Mouse (Mus musculus): Measurements from ENCODE around the gene Ldlrad3.

The Ldlrad3 gene

DNA sequence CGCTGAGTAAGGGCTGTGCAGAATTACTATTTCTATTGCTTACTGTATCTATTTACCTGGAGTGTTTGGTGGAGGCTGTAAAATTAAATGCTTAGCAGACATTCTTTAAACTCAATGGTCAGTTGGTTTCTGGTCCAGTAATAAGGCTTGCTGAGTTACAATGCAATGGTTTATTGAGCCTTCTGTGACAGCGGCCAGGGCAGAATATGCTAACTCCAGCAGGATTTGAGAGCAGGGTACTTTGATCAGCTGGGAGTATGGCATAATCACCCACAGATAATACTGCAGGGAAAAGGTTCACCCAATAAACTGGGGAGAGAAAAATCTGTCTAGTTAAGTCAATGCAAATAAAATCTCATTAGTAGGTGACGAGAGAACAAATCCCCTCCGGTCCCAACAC is 220.2 kb downstream of the Ldlrad3 start:
- no peak for DNase-seq (ENCODE audit: low spot score in 2 of 2)

DNA sequence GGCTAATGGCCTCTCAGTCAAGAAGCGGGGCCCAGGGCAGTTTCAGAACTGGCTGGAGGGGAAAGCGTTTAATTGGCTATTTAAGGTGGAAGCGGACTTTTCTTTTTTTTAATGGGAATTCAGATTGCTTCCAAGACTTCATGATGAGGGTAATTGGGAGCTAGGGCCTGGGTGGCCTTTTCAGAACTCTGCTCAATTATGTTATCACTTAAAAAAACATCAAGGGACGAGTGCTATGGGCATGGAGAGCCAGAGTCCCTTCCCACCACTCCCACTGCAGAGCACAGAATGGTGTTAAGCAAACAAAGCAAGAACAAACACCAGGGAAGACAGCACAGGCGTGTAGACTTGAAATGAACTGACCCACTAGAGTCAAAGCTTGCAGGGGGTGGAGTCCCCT is 220.7 kb downstream of the Ldlrad3 start:
- no peak for DNase-seq (ENCODE audit: low spot score in 2 of 2)

DNA sequence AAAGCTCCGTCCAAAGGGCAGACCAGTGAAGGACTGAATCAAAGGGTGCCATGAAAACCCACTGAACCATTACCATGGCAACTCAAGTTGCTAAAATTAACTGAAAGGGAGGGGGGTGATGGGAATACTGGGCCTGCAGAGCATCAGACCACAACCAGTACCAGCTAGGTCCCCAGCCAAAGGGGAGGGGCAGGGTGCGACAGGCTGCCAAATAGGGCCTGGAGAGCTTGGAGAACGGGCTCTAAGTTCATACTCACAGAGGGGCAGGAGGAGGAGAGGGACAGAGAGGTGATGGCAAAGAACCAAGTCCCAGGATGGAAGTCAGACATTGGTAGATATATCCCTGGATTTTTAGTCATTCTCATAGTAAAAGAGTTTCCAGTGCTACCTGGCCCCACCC is 222.8 kb downstream of the Ldlrad3 start:
- DNase-seq (ENCODE audit: low spot score in 2 of 2): no peak

DNA sequence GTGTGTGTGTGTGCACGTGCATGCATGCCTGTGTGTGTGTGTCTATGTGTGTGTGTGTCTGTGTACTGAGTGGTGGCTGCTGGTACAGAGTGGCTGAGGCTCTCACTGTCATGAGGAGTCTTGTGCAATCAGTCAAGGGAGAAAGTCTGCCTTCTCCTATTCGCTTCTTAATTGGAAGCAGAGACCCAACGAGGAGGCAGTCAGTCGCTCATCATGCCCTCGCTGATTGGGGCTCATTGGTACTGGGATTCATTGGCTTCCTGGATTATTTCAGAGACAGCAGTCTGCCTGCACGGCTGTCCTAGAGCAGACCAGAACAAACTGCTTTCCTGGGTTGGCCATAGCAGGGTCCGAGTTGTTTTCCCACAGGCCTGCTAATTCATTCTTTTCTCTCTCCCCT is 223.8 kb downstream of the Ldlrad3 start:
- DNase-seq (ENCODE audit: low spot score in 2 of 2): no peak

DNA sequence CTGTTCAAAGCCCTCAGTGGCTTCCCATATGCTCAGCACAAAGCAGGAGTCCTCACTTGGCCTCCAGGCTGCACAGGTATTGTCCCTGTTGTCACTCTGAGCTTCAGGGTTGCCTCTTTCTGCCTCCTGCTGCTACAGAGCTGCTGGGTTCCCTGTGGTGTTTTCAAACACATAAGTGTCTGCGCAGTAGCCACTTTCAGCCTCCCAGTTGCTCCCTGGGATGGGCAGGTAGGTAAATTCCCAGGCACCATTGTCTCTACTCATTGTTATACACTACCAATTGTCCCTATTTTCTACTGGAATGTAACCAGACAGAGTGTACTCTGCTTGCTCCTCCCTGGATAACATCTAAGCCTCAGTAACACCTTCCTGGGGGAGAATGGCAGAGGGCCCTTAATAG is 224.8 kb downstream of the Ldlrad3 start:
- no peak for DNase-seq (ENCODE audit: low spot score in 2 of 2)

DNA sequence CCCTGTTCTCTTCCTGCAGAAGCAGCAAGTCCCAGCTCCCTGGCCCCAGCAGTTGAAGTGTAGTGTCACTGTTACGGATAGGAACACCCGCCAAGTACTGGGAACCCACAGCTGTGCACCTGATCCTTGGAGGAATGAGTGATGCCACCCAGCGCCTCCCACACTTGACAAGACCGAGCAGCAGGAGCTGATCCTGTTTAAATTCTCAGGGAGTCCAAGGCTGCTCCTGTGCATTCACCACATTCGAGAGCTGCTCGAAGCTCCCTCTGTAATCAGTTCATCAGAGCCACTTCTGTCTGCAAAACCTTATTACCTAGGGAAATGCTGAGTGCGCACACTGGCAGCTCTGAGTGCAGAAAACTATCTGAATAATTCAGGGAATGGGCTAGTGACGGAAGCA is 225.5 kb downstream of the Ldlrad3 start:
- DNase-seq (ENCODE audit: low spot score in 2 of 2): no peak

DNA sequence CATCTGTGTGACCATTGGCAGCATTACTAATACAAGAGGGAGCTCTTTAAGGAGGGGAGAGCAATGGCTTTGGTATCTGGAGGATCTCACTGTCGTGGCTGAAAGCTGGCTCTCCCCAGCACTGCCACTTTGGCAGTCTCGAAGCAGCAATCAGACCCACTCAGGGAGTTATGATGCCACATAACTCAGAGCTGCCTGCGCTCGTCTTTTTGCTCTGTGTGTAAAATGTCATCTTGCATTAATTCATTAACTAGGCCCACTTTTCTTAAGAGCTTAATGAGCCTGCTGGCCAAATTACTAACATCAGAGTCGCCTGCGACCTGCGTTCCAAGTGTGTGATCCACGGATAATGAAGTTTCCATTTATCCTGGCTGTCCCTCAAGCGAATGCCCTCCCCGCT is 230.1 kb downstream of the Ldlrad3 start:
- no peak for DNase-seq (ENCODE audit: low spot score in 2 of 2)

DNA sequence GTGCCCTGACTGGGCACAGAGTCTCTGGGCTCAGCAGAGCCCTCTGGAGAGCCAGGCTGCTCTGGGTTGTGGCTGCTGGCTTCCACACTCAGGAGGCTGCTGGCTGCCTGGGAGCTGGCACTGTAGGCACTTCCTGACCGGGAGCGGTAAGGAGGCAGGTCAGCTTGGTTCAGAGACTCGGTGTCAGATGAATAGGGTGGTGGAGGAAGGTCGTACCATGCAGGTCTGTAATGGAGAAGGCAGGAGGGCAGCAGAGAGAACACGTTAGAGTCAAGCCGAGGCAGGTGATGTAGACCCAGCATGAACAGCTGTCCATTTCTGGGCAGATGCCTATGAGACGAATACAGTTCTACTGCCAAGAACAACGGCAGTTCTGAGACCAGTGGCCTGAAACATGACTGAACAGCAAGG is 233.2 kb downstream of the Ldlrad3 start:
- DNase-seq (ENCODE audit: low spot score in 2 of 2): no peak

DNA sequence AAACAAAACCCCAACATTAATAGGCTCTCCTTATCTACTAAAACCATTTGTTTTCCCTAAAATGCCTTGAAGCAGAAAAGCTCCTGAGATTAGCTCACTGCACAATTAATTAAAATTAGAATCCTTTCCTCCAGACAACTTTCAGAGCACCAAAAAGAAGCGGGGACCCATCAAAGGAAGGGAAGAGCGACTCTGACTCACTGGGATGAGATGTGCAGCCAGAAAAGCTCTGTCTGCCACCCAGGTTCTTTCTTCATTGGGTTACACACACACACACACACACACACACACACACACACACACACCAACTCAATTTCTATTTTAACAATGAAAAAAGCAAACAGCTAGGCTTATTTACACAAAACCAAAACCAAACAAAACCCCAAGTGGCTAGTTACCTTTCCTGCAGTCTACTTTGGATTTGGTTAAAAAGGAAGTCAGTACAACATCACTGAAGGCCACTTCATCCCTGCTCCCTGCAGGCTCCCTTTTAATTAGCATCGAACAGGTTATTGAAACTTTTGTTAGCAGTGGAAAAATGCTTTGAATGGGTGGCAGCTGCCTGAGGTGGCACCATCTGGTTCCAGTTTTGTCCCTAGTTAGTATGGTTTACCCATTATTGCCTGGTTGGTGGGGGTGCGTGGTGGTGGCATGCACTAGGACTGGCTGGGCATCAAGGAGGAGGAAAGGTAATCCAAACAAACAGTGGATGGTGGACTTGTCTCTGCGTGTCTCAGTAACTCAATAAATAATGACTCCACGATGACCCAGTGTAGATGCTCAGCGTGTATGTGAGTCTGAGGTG is 235.3 kb downstream of the Ldlrad3 start:
- no peak for DNase-seq (ENCODE audit: low spot score in 2 of 2)

DNA sequence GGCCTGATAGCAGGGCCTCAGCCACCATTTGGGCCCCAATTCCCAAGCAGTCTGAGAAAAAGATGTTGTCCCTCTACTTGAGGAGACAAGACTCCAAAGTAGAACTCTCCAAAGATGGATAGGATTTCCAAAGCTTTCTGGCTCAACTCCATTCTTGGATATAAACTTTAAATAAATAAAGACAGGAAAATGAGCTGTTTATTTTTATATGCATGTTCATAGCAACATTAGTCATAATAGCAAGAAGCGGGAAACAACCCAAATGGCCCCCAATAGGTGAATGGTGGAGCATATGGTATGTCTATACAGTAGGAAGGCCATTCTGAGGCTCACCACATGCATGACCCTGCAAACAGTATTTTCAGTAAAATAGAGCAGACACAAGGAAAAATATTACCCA is 251.2 kb downstream of the Ldlrad3 start:
- DNase-seq (ENCODE audit: low spot score in 2 of 2): no peak

DNA sequence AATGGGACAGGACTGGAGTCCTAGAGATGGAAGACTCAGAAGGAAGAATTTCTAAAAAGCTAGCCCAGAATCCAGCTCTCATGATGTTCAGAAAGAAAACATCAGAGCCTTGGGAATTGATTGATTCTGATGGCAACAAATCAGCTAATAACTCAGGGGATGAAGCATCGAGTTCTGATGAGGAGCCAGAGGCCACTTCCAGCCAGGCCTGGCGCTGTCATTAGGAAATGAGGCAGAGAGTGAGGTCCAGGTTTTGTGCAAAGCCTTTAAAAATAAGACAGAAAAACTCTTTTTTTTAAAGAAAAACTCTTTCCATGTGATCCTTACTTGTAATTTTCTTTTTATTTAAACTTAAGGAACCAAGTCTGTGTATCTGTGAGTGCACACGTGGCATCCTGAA is 252.9 kb downstream of the Ldlrad3 start:
- no peak for DNase-seq (ENCODE audit: low spot score in 2 of 2)

DNA sequence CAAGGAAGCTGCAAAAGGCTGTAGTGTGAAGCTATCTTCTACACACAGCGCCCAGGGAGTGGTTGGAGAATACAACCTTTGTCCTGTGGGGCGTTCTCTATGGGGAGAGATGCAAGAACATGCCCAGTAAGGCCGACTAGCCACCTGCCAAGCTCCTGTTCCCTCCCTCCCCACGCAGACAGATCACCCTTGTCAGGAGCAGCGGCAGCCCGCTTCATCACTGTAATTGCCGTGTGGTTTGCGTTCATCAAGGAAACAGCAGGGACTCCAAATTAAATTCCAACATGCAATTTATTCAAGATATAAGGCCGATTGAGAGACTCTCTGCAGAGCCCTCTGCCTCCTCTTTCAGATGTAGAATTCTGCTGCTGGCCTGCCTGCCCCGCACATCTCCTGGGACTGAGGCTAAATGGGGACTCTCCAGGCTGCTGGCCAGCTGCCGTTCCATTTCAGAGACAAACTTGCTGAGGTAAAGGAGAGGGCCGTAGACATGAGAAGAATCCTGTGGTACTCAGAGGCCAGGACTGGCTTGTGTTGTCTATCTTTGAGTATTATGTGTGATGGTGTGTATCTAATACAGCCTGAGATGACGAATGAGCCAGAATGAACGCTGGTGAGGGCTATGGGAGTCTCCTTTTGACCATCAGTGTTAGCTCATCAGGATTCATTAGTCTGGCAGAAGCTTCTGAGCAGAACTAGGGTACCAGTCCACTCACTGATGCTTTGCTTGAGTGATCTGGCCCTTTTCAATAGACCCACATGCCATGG is 253.8 kb downstream of the Ldlrad3 start:
- DNase-seq (ENCODE audit: low spot score in 2 of 2): peak in 1 of 2 experiments; percentile 4

DNA sequence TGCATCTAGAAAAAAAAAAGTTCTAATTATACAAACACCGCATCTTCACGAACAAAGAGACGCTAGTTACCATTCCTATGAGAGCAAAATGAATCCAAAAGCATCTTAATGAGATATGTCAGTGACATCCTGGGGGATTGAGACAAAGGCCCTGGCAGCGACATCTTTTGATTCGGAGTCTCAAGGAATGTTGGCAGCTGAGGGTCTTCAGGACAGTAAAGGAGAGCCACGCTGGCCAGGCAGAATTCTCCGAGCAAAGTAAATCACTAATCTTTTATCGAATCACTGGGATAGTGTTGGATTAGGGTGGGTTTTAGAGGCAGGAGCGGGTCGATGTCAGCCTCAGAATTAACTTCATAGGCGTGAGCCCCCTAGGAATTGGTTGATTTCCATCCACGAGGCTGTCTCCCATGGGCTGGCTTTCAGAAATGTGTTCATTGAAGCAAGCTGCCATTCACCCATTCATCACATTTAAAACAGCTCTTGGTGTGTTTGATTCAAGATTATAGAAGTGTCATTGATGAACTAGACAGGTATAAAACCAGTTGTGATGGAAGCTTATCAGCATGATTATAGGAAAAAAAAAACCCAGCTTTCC is 260.5 kb downstream of the Ldlrad3 start:
- DNase-seq (ENCODE audit: low spot score in 2 of 2): no peak

DNA sequence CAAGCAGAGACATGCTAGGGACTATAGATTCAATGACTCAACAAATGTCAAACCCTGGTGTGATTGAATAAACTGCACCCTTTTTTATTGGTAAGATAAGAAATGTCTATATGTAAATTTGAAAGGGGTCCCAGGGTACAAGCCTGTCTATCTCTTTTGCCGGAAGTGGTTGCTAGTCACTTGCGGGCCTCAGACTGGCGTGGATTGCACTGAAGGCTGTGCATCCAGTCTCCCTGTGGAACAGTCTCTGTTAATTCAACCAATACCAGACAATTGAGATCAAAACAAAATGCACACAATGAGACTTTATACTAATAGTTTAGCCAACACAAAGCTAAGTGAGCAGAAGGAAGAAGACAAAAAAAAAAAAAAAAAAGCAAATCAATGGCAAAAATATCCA is 261.0 kb downstream of the Ldlrad3 start:
- DNase-seq (ENCODE audit: low spot score in 2 of 2): no peak

DNA sequence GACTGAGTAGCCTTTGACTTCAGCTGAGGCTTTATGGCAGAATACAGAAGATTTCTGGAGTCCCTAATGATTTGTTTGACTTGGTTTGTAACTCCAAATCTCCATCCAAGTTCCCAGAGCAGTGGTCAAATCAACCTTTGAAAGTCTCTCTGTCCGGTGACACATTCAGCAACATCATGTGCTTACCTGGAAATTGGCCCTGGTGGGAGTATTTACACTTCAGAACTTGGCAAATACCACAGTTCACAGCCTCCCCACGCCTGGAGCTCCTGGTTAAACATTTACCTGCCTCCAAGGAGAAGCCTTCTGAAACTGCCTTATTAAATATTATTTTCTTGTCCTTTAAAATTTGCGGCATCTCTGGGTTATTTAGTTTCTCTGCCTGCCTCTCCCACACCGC is 263.0 kb downstream of the Ldlrad3 start:
- DNase-seq (ENCODE audit: low spot score in 2 of 2): no peak

DNA sequence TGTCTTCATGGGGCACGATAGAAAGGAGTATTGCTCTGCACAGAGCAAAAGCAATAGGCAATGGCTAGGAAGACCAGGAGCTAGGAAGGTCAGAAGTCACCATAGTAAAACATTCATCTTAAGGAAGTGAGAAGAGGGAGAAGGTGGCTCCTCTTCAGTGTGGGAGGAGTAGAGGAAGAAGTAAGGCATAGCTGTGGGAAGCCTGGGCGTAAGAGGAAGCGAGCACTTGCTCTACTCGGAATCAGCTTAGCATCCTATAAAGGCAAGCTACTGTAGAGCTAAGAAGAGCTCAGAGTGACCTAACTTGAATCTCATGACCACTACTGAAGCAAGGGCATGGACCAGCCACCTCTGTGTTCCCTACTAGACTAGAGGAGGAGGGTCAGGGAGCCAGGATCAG is 263.9 kb downstream of the Ldlrad3 start:
- DNase-seq (ENCODE audit: low spot score in 2 of 2): no peak

DNA sequence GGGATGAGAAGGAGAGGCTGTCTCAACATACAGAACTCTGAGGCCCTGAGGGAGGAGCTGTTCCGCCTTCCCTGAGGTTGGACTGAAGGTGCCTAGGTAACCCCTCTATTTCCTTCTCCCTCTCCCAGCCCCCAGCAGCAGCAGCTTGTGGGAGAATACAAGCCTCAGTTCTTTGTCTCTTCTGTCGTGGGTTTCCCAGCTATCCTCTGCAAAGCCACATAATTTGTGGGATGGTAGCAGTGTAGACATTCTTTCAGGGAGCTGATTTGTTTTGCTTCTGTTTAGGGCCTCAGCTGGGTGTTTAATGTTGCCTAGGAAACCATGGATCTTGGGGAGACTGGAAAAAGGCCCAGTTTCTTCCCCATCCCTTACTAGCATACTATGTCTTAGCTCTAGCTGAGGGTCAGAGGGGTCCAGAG is 266.0 kb downstream of the Ldlrad3 start:
- no peak for DNase-seq (ENCODE audit: low spot score in 2 of 2)

DNA sequence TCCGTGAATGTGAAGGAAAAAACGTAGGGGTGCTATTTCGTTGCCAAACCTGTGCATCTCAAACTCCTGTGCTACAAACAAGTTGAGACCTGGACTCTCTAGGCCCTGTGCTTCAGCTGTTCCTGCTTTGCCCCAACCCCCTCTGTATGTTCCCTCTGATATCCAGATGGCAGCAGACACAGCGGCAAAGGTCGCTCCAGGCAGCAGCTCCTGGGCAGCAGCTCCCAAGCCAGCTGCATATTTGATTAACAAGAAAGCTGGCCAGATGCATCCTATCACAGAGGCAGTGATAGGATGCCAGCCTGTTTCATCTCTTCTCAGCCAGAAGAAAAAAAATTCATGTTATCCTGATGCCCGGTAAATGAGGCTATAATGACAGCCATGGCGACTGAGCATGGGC is 267.7 kb downstream of the Ldlrad3 start:
- no peak for DNase-seq (ENCODE audit: low spot score in 2 of 2)

DNA sequence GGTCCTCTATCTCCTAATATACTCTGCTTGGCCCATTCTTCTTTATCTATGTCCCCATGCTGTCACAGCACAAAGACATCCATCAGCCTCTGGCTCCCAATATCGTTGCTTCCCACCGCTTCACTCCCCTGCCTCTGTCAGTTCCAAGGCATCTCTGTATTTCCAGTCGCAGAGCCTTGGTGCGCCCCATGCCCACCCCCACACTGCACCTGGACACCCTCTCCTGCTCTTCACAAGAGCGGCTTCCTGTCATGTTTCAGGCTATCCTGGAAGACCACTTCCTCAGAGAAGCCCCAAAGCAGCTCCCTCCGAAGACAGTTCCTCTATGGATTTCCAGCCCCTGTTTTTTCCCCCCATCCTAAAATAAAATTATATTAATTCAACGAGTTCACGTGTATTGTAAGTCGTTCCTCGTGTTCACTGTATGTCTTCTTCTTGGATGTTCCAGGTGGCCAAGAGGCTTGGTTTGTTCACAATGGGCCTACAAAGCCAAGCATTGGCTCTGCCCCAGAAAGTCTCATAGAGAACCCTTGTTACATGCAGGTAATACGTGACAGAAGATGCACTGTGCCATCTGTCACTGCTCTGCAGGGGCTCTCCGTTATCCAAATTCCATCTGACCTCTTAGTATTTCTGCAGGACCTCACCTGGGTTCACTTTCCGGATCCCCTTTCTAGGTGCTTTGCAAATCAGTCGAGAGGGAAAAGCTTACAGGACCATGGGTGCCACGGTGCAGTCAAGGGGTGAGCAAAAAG is 276.7 kb downstream of the Ldlrad3 start:
- no peak for DNase-seq (ENCODE audit: low spot score in 2 of 2)

DNA sequence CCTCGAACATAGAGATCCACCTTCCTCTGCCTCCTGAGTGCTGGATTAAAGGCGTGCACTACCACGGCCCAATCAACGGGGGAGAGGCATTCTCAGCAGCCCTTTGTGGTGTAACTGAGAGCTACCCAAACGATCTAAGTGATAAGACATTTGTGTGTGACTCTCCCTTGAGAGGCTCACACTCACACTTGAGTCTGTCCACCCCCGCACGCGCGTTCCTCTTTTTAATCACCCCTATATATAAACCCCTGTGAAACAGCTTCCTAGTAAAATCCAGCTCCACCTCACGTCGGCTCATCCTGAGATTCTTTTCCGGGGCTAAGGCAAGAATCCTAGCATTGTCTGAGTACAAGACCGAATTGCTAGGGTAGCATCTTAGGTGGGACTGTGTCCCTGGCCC is 277.4 kb downstream of the Ldlrad3 start:
- no peak for DNase-seq (ENCODE audit: low spot score in 2 of 2)

DNA sequence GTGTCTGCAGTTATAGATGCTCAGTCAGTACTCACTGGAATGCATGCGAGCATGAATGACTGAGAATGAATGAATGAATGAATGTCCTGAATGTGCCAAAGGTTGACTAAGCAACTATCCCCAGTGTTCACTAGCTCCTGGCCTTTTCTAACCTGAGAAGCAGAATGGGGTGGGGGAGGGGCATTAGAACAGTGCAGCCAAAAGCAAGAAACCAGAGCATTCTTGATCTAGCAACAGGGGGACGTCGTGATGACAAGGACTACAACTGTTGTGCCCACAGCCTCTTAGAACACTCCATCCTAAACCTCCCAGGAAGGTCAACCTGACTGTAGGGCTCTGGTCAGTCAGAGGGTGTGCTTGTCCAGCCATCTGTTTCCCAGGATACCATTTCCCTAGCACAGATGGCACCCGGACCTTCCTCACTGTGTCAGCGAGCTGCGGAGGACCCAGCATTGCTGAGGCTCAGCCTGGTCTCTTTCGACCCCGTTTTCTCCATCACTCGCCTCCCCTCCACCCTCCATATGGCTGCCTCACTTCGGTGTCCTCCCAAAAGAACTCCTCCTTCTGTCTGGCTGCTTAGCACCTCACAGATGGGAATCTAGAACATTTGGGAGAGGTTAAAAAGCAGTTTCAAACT is 278.7 kb downstream of the Ldlrad3 start:
- no peak for DNase-seq (ENCODE audit: low spot score in 2 of 2)

DNA sequence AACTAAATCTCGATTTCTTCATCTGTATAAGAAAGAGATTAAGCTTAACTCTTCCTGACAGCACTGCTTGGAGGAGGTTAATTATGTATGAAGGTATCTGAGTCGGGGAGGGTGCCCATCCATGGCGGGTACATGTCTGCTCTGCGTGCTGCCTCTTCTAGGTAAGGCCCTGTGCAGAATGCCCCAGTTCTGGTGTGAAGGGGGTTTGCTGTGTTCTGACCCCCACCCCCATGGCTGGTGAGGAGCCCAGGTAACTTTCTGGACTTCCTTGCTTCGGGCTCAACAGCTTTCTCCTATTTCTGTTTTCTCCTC is 279.9 kb downstream of the Ldlrad3 start:
- DNase-seq (ENCODE audit: low spot score in 2 of 2): no peak

All from heart, adult 9 months (tissue).